Mouse (Mus musculus): ENCODE measurements at regions not wholly inside any gene's neighbourhood (a gene's known extent, or its start where the extent isn't known, plus 50 kb on each side); places are given as distances from the start of the nearest gene placed in this dataset.

DNA sequence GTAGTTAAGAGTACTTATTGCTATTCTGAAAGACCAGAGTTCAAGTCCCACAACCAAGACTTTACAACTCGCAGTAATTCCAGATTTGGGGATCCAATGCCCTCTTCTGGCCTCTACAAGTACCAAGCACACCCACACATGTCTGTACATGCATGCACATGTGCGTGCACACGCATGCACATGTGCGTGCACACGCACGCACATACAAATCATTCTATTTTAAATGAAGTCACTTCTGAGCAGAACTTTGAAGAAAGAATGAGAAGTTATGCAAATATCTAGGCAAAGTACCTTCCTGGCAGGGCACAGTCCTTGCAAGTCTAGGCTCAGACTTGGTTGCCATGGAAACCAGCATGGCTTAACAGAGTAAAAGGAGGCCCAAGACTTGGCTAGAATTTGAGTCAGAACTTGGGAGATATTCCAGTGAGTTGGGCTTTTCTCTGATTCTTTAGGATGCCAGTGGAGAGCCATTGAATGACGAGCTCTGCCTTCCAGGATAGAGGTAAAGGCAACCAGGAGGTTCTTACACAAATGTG lies 265.4 kb upstream of the Atp2b1 start:
- DNase-seq (ENCODE audit: low spot score in 2 of 2) = no peak

DNA sequence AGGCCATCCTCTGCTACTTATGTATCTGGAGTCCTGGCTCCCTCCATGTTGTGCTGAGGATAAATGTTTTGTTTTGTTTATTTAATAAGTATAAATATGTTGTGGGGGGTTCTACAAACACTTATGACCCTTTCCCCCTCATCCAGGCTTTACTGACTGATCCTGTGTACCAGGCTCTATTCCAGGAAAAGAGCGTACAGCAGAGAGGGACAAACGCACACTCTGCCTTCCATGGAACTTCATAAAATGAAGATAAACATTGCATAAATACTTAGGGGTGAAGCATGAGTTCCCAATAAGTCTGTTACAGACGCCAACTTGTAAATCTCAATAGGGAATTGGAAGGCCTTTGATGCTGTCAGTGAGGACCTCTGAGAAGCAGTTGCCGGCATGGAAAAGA lies 263.7 kb upstream of the Atp2b1 start:
- no peak for DNase-seq (ENCODE audit: low spot score in 2 of 2)

GRCm38 (mm10) chr10:98651127-98651526 lies 263.1 kb upstream of the Atp2b1 start:
- DNase-seq (ENCODE audit: low spot score in 2 of 2) = no peak

GRCm38 (mm10) chr10:98651599-98651998 lies 262.6 kb upstream of the Atp2b1 start:
- no peak for DNase-seq (ENCODE audit: low spot score in 2 of 2)

- DNase-seq (ENCODE audit: low spot score in 2 of 2) = no peak
These were observed 262.1 kb upstream of the Atp2b1 start for GRCm38 (mm10) chr10:98652084-98652483.

DNA sequence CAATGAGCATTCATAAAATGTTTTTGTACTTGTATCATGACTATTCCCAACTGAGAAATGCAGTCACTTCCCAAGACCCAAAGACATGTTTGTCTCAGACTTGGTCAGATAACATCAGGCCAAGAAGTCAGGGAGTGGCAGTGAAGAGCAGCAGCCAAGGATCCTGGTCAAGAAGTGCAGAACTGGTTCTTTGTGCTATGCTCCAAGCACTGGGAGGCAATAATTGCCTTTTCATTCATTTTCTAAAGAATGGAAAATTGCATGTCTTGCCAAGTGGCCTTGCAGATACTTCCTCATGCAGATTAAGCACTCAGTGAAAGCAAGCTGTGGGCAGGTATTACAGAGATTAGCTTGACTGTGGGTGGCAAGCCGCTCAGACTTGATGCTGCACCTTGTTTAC lies 253.5 kb upstream of the Atp2b1 start:
- DNase-seq (ENCODE audit: low spot score in 2 of 2) = no peak

GRCm38 (mm10) chr10:98665936-98666505 lies 248.2 kb upstream of the Atp2b1 start:
- no peak for DNase-seq (ENCODE audit: low spot score in 2 of 2)

- DNase-seq (ENCODE audit: low spot score in 2 of 2) = no peak
These were observed 246.5 kb upstream of the Atp2b1 start for GRCm38 (mm10) chr10:98667728-98668127.

DNA sequence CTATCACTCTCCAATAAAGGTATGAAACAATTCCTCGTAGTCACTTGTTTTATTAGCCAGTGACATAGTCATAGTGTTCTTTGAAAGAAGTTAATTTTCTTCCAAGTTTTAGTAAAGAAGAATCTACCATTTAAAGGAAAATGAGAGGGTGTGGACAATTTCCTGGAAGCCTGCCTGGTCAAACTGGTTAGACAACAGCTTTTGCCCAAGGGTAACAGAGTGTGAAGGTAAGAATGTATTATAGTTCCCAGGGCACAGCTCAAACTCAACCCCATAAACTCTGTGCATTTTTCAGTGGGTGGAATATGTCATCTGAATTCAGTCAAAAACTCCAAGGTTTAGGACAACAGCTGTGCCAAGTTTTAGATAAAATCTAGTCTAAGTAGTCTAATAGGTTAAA lies 240.1 kb upstream of the Atp2b1 start:
- no peak for DNase-seq (ENCODE audit: low spot score in 2 of 2)

- DNase-seq (ENCODE audit: low spot score in 2 of 2) = no peak
These were observed 237.3 kb upstream of the Atp2b1 start for GRCm38 (mm10) chr10:98676907-98677306.

GRCm38 (mm10) chr10:98678234-98678633 lies 236.0 kb upstream of the Atp2b1 start:
- DNase-seq (ENCODE audit: low spot score in 2 of 2) = no peak

GRCm38 (mm10) chr10:98682436-98682835 lies 231.8 kb upstream of the Atp2b1 start:
- DNase-seq (ENCODE audit: low spot score in 2 of 2) = no peak

- DNase-seq (ENCODE audit: low spot score in 2 of 2) = no peak
These were observed 230.0 kb upstream of the Atp2b1 start for GRCm38 (mm10) chr10:98684195-98684594.

- DNase-seq (ENCODE audit: low spot score in 2 of 2) = no peak
These were observed 229.5 kb upstream of the Atp2b1 start for GRCm38 (mm10) chr10:98684707-98685106.

GRCm38 (mm10) chr10:98685739-98686138 lies 228.5 kb upstream of the Atp2b1 start:
- no peak for DNase-seq (ENCODE audit: low spot score in 2 of 2)

DNA sequence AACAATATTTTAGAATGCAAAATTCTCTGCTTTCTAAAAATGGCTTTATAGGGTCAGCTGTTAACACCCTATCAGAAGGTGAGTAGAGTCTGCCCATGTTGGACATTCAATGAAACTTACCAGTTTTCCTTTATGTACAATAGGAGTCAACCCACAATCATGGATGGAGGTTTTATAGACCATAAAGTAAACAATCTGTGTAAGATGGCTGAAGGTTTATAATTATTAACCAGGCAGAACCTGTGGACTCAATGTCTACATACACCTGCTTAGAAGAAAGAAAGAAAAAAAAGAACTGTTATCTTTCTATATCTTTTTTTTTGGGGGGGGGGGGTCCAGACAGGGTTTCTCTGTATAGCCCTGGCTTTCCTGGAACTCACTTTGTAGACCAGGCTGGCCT lies 227.8 kb upstream of the Atp2b1 start:
- DNase-seq (ENCODE audit: low spot score in 2 of 2) = no peak

DNA sequence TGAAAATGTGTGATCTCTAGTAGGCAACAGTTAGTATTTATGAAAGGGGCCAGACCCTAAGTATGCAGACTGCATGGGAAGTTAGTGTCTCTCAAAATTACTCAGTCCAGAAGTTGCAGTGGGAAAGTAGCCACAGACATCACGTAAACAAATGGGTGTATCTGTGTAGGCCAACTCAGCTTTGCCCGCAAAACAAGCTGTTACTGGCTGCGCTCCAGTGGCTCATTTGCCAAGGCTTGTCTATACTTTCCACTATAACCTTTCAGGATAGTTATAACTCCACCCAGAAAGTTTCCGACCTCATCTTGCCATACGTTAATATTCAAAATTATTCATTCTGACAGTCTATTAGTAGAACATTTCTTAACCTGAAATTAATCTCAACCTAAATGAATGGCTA lies 222.4 kb upstream of the Atp2b1 start:
- DNase-seq (ENCODE audit: low spot score in 2 of 2) = no peak

- no peak for DNase-seq (ENCODE audit: low spot score in 2 of 2)
These were observed 219.4 kb upstream of the Atp2b1 start for GRCm38 (mm10) chr10:98694690-98695370.

- DNase-seq (ENCODE audit: low spot score in 2 of 2) = no peak
These were observed 218.9 kb upstream of the Atp2b1 start for GRCm38 (mm10) chr10:98695371-98695725.

DNA sequence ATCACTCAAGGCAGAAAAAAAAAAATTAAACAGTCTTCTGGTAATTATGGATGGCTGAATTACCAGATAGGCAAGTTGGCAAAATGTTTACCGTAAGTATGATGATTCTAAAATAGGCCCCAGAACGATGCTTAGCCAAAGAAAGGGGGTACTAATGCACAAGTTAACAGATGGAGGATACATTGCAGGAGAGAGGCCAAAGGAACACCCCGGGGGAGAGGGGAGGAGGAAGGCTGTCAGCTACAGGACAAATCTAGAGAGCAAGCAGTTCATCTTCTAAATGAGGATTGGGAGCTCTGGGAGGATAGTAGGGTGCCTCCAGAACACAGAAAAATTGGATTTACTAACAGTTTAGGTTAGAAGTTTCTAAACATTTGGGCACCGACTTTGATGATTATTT lies 216.3 kb upstream of the Atp2b1 start:
- DNase-seq (ENCODE audit: low spot score in 2 of 2) = no peak

- DNase-seq (ENCODE audit: low spot score in 2 of 2) = no peak
These were observed 214.6 kb upstream of the Atp2b1 start for GRCm38 (mm10) chr10:98699579-98699978.

DNA sequence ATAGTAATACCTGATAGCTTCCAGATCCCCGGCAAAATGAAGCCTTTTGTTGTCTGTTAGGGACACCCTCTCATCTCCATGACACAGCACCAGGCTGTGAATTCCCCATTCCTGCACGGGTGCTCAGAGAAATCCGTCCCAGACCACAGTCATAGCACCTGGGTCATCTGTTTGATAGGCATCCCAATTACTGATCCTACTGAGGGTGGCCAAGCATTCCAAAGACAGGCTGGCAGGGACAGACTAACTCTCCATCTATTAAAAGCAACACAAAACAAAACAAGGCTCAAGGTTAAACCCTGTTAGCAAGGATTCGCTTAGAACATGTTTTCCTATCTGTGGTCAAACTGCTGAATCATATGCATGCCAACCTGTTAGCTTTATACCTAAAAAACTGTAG lies 213.8 kb upstream of the Atp2b1 start:
- DNase-seq (ENCODE audit: low spot score in 2 of 2) = no peak

DNA sequence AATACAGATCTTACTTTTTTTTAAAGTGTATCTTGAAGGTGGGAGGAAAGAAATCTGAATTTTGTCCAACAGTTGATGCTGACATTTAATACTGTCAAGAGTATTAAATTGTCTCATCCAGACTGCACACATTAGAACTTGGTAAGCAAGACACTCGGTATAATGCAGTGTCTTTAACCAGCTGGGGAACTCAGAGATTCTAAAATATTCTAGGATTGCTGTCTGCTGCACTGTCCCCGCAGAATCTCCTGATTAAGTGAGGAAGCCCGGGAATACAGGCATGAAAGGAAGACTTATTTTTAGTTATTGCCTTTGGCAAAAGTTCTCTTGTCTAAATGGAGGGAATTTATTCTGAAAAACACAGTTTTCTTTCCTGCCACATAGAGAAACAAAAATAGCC lies 212.9 kb upstream of the Atp2b1 start:
- DNase-seq (ENCODE audit: low spot score in 2 of 2) = no peak
